Mouse (Mus musculus) myocyte (in vitro differentiated cells): ENCODE data around the gene Carns1. TPM values are rescaled to one million over a fixed set of nuclear protein-coding genes. Genes with fewer than 3 reads are reported as not detected.

Experiments
- H3K27me3 ChIP-seq: one replicate; pipeline ENCODE4 v1.6.1; 2011; ENCODE audit not compliant: control insufficient read depth, insufficient read depth, insufficient read length
- H3K36me3 ChIP-seq: one replicate; pipeline ENCODE4 v1.6.1; 2011; ENCODE audit not compliant: control insufficient read depth, insufficient read depth
- H3K4me2 ChIP-seq: one replicate; pipeline ENCODE4 v1.6.1; 2011; ENCODE audit warnings: low read depth, control low read depth
- H3K4me3 ChIP-seq: one replicate; pipeline ENCODE4 v1.5.1; 2011; ENCODE audit warnings: mild to moderate bottlenecking, control low read depth, moderate library complexity
- H3K79me2 ChIP-seq: one replicate; pipeline ENCODE4 v1.6.1; 2011; ENCODE audit not compliant: control insufficient read depth, insufficient read depth
- H3ac ChIP-seq: one replicate; pipeline ENCODE4 v1.6.1; 2011; ENCODE audit not compliant: control insufficient read depth, insufficient read length
- CEBPB ChIP-seq: IDR thresholded peaks from 2 replicates; pipeline ENCODE4 v1.6.1; 2011; ENCODE audit warnings: mild to moderate bottlenecking, moderate library complexity; ENCODE audit not compliant: poor library complexity, insufficient read depth, severe bottlenecking
- E2F4 ChIP-seq: IDR thresholded peaks from one replicate; pipeline ENCODE4 v1.6.1; 2011; ENCODE audit warnings: mild to moderate bottlenecking, control low read depth, moderate library complexity; ENCODE audit not compliant: insufficient read depth
- MAX ChIP-seq: IDR thresholded peaks from one replicate; pipeline ENCODE4 v1.6.1; 2011; ENCODE audit warnings: low read depth, mild to moderate bottlenecking, control low read depth
- MYOD1 ChIP-seq, 3 experiments: IDR thresholded peaks; one replicate each; pipeline ENCODE4 v1.6.1; 2011; ENCODE audit warnings: control low read depth in 2 of 3, low read depth in 2 of 3, mild to moderate bottlenecking in 2 of 3, moderate library complexity in 1 of 3; ENCODE audit not compliant: insufficient read length in 2 of 3, control insufficient read depth in 1 of 3
- MYOG ChIP-seq, 3 experiments: IDR thresholded peaks; one replicate each; pipeline ENCODE4 v1.6.1; 2011; ENCODE audit warnings: control low read depth in 2 of 3, low read depth in 2 of 3, mild to moderate bottlenecking in 2 of 3; ENCODE audit not compliant: insufficient read length in 2 of 3, control insufficient read depth in 1 of 3, insufficient read depth in 1 of 3
- POLR2A ChIP-seq: IDR thresholded peaks from one replicate; pipeline ENCODE4 v1.6.1; 2011; ENCODE audit warnings: low read depth, mild to moderate bottlenecking, control low read depth, moderate library complexity; ENCODE audit not compliant: insufficient read length
- POLR2AphosphoS2 ChIP-seq: IDR thresholded peaks from one replicate; pipeline ENCODE4 v1.6.1; 2011; ENCODE audit warnings: low read depth, control low read depth; ENCODE audit not compliant: insufficient read length
- REST ChIP-seq: IDR thresholded peaks from one replicate; pipeline ENCODE4 v1.6.1; 2011; ENCODE audit warnings: mild to moderate bottlenecking, control low read depth, moderate library complexity; ENCODE audit not compliant: insufficient read depth, insufficient read length
- SRF ChIP-seq: IDR thresholded peaks from one replicate; pipeline ENCODE4 v1.6.1; 2011; ENCODE audit warnings: low read depth; ENCODE audit not compliant: control insufficient read depth, insufficient read length
- TCF12 ChIP-seq: IDR thresholded peaks from one replicate; pipeline ENCODE4 v1.6.1; 2011; ENCODE audit warnings: mild to moderate bottlenecking, control low read depth; ENCODE audit not compliant: poor library complexity, insufficient read depth, severe bottlenecking
- TCF3 ChIP-seq: IDR thresholded peaks from one replicate; pipeline ENCODE4 v1.6.1; 2011; ENCODE audit warnings: low read depth, control low read depth; ENCODE audit not compliant: insufficient read length
- USF1 ChIP-seq: IDR thresholded peaks from one replicate; pipeline ENCODE4 v1.6.1; 2011; ENCODE audit warnings: low read depth, mild to moderate bottlenecking, control low read depth, moderate library complexity
- polyA plus RNA-seq: library from polyadenylated mRNA; unstranded; fragments of >200 nt; fragmentation: generic; extraction: Trizol; gene quantifications from one replicate; pipeline ENCODE4 v1.2.1, GENCODE M21; 2012; ENCODE audit warnings: missing spikeins

The Carns1 gene
- polyA plus RNA-seq, 1 experiment: 8.2 TPM

DNA sequence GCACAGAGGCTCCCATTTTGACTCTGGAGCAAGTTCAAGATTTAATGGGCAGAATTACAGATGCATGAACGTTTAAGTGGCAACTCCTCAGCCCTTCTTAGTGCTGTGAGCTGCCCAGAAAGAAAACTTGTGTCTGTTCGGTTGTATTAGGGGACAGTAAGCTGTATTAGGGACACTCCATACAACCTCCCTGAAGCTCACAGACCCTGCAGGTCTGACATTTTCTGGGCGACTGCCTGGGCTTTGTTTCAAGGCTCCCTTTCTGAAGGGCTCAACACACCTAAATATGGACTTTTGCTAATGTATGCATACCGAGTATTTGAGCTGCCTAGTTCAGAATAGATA, 11.8 kb downstream of the Carns1 start:
- H3K4me3 ChIP-seq: peak overlapping the region; percentile 54
- H3K36me3 ChIP-seq: peaks cover 10% of the 10 kb centered on the region
- H3ac ChIP-seq: peak overlapping the region; percentile 64
- TF ChIP-seq TCF12 (no peak), POLR2A (no peak), MYOG (IDR thresholded peaks at IDR 0.05; ENCODE audit: control insufficient read depth in 1 of 3, insufficient read depth in 1 of 3, insufficient read length in 2 of 3, low read depth in 2 of 3) (no peak), TCF3 (no peak), SRF (no peak), CEBPB (no peak), MAX (no peak), POLR2AphosphoS2 (no peak), E2F4 (no peak), REST (no peak), MYOD1 (IDR thresholded peaks at IDR 0.05; ENCODE audit: control insufficient read depth in 1 of 3, insufficient read length in 2 of 3, low read depth in 2 of 3) (no peak), USF1 (no peak)
- peaks cover 13% of the 10 kb centered on the region for H3K79me2 ChIP-seq
- H3K4me2 ChIP-seq: peak overlapping the region; percentile 96
- no peaks in the 10 kb centered on the region for H3K27me3 ChIP-seq

DNA sequence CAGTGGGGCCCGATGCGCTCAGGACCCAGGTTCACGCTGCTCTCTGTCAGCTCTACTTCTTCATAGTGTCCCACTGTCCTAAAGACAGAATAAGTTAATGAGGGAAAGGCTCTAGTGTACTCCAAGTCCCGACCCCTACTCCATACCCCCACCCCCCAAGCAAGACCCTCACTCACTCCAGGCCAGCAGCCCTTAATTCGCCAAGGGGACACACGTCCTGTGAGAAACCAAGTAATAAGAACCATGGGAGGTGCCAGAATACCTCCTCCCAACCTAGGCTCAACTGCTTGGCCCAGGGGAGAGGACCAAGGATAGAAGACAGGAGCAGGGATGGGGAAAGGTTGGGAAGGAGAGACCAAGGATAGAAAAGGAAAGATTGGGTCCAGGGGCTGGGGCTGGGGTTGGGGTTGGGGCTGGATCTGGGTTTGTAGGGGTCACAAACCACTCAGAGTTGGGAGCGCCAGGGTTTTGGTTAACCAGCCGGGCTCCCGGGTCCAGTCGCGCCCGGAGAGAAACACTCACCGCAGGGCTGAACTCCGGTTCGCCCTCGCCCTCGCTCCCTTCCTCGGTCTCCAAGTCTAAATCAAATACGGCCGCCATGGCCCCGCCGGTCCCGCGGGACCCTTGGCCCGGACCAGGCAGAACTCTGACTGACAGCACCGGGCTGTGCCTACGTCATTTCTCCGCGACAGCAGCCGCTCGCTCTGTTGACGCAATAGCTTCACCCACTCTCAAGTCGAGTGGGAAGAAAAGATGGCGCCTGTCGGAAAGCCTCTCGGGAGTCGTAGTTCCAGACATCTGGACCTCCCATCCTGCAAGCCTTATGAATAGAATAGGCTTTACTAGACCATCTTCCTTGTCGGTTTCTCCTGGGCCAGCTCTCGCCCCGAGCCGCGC, 12.4 kb downstream of the Carns1 start, which contains the start of gene Rps6kb2:
Gene Rps6kb2, minus strand, starts transcription at position 709 of the 897 bp plus-strand sequence.
- H3K79me2 ChIP-seq: peaks cover 13% of the 10 kb centered on the region
- peak within 1 kb of the TSS; percentile 96 for H3K4me2 ChIP-seq
- no peaks in the 10 kb centered on the region for H3K27me3 ChIP-seq
- peaks cover 10% of the 10 kb centered on the region for H3K36me3 ChIP-seq
- TF ChIP-seq MAX (no peak), USF1 (no peak), TCF3 (no peak), POLR2AphosphoS2 (peak; percentile 62), TCF12 (no peak), E2F4 (no peak), CEBPB (peak; percentile 80), SRF (peak; percentile 84), MYOG (IDR thresholded peaks at IDR 0.05; ENCODE audit: control insufficient read depth in 1 of 3, insufficient read depth in 1 of 3, insufficient read length in 2 of 3, low read depth in 2 of 3) (peak in 1 of 3 experiments; percentile 43), REST (no peak), POLR2A (peak; percentile 65), MYOD1 (IDR thresholded peaks at IDR 0.05; ENCODE audit: control insufficient read depth in 1 of 3, insufficient read length in 2 of 3, low read depth in 2 of 3) (peak; percentile 2 to 81 (median 80))
- H3K4me3 ChIP-seq: peak within 1 kb of the TSS; percentile 54
- peak within 1 kb of the TSS; percentile 64 for H3ac ChIP-seq

DNA sequence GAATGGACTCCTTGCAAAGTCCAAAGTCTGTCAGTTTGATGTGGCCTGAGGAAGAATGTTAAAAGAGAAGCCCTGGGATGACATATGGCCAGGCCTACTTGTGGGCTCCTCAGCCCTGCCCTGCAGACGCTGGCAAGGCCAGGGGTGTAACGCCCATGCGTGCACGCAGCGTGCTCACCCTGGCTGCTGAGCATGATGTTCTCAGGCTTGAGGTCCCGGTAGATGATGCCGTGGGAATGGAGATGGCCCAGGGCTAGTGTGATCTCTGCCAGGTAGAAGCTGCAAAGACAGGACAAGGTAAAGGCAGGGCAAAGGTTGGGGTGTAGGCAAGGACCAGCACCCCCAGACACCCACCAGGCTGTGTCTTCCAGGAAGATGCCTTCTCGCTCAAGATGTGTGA, 16.2 kb downstream of the Carns1 start:
- H3K4me2 ChIP-seq: no peak overlapping the region
- H3ac ChIP-seq: no peak overlapping the region
- H3K27me3 ChIP-seq: no peaks in the 10 kb centered on the region
- peaks cover 13% of the 10 kb centered on the region for H3K79me2 ChIP-seq
- H3K36me3 ChIP-seq: peaks cover 12% of the 10 kb centered on the region
- TF ChIP-seq E2F4: no peak
- no peak for TF ChIP-seq CEBPB
- no peak for TF ChIP-seq MAX
- no peak for TF ChIP-seq USF1
- H3K4me3 ChIP-seq: no peak overlapping the region

- H3K36me3 ChIP-seq: peaks cover 15% of the 10 kb centered on the region
- no peaks in the 10 kb centered on the region for H3K27me3 ChIP-seq
- no peak overlapping the region for H3K4me2 ChIP-seq
- H3ac ChIP-seq: no peak overlapping the region
- no peak overlapping the region for H3K4me3 ChIP-seq
- H3K79me2 ChIP-seq: peaks cover under 1% of the 10 kb centered on the region
- TF ChIP-seq CEBPB (no peak), REST (no peak), POLR2AphosphoS2 (no peak), TCF12 (no peak), E2F4 (no peak), SRF (no peak), MYOD1 (IDR thresholded peaks at IDR 0.05; ENCODE audit: control insufficient read depth in 1 of 3, insufficient read length in 2 of 3, low read depth in 2 of 3) (no peak), USF1 (no peak), MYOG (IDR thresholded peaks at IDR 0.05; ENCODE audit: control insufficient read depth in 1 of 3, insufficient read depth in 1 of 3, insufficient read length in 2 of 3, low read depth in 2 of 3) (no peak), MAX (no peak), POLR2A (no peak), TCF3 (no peak)
These were observed 18.5 kb downstream of the Carns1 start for GRCm38 (mm10) chr19:4156771-4157170.
